Mouse (Mus musculus) liver, adult 2 months (tissue): ENCODE data around the gene Fbxl13.

ENCODE experiments used
- CTCF ChIP-seq: fragments of 200-500 bp; IDR thresholded peaks from 2 replicates; pipeline ENCODE4 v1.5.1; 2011; ENCODE audit warnings: low read depth, low read length, control low read depth
- POLR2A ChIP-seq: fragments of 200-500 bp; IDR thresholded peaks from 2 replicates; pipeline ENCODE4 v1.6.1; 2011; ENCODE audit warnings: low read length, control low read depth; ENCODE audit not compliant: insufficient read depth; ENCODE audit errors: extremely low read depth

DNA sequence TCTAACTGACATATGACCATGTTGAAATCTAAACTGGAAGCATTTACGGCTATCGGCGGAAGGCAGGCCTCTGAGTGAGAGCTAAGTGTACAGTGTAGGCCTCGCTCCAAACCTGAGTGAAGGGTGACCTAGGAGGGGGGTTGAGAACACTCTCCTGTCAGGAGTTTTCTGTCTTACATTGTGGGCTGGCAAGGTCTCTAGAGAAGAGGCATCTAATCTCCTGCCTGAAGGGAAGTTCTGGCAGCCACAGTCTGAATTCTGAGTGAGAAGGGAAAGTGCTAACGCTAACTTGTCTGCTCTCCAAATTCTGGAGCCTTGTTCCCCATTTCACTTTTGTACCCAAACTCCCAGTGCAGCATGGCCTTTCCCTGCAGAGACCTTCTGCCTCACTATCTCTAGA lies 156.9 kb downstream of the Fbxl13 start:
- TF ChIP-seq CTCF (no peak), POLR2A (no peak)
